20 mouse cellular contexts compared by ENCODE assay signal in genomic region chr15:10210261-10210770, GRCm38 (mm10). TPM values are rescaled to one million over a fixed set of nuclear protein-coding genes. Genes with fewer than 3 reads are reported as not detected.
"Had no signal": no experiment of that assay in that cellular context is flagged by ENCODE, and none has a peak within 500 bp of the region (broad histone marks: within the 10 kb centered on the region; RNA-seq: fewer than 3 reads in every experiment).

No protein-coding gene starts in this region.

- H3K36me3 ChIP-seq: limb, embryonic 12.5 days; limb, embryonic 15.5 days; liver, embryonic 13.5 days; midbrain, embryonic 15.5 days; neural tube, embryonic 12.5 days; neural tube, embryonic 15.5 days had no signal

- ATAC-seq: midbrain, embryonic 15.5 days had no signal

- H3K9me3 ChIP-seq: limb, embryonic 12.5 days; limb, embryonic 15.5 days; liver, embryonic 13.5 days; midbrain, embryonic 15.5 days; neural tube, embryonic 12.5 days; neural tube, embryonic 15.5 days had no signal

- H3K4me1 ChIP-seq: limb, embryonic 12.5 days; limb, embryonic 15.5 days; liver, embryonic 13.5 days; midbrain, embryonic 15.5 days; neural tube, embryonic 12.5 days; neural tube, embryonic 15.5 days had no signal

- H3K4me2 ChIP-seq: limb, embryonic 12.5 days; limb, embryonic 15.5 days; liver, embryonic 13.5 days; midbrain, embryonic 11.5 days; midbrain, embryonic 15.5 days; neural tube, embryonic 12.5 days; neural tube, embryonic 15.5 days had no signal

- H3K27me3 ChIP-seq: limb, embryonic 12.5 days; limb, embryonic 15.5 days; liver, embryonic 13.5 days; midbrain, embryonic 15.5 days; neural tube, embryonic 12.5 days; neural tube, embryonic 15.5 days had no signal

- H3K9ac ChIP-seq: limb, embryonic 12.5 days; limb, embryonic 15.5 days; liver, embryonic 13.5 days; midbrain, embryonic 15.5 days; neural tube, embryonic 12.5 days; neural tube, embryonic 15.5 days had no signal

- H3K4me3 ChIP-seq: limb, embryonic 12.5 days; limb, embryonic 15.5 days; liver, embryonic 13.5 days; midbrain, embryonic 15.5 days; neural tube, embryonic 12.5 days; neural tube, embryonic 15.5 days had no signal

- H3K27ac ChIP-seq: limb, embryonic 12.5 days; limb, embryonic 15.5 days; liver, embryonic 13.5 days; macrophage; midbrain, embryonic 15.5 days; neural tube, embryonic 12.5 days; neural tube, embryonic 15.5 days; stomach, postnatal 0 days had no signal

- DNase-seq: kidney, adult 11 months; kidney, adult 9 months; kidney, postnatal 14 days; kidney, postnatal 4 days; left cerebral cortex, postnatal 4 days; liver, embryonic 13.5 days; lung, adult 2 months; right cerebral cortex, adult 18-20 months; right cerebral cortex, postnatal 14 days; right cerebral cortex, postnatal 4 days; thymus, adult 18-20 months; thymus, postnatal 36 days had no signal

RNA-seq across cellular contexts. Expression of gene Prlr, which starts 33.3 kb away (rescaled TPM):
- polyA plus RNA-seq: macrophage had no signal
